Mouse (Mus musculus) CH12.LX (cell line): ENCODE measurements around the gene Clec12a.

Experiments used
- CHD2 ChIP-seq: IDR thresholded peaks from 2 replicates; pipeline ENCODE4 v1.6.1; 2011; ENCODE audit warnings: low read length, improper control_type of control experiment
- CTCF ChIP-seq, 2 experiments: IDR thresholded peaks in 1 of 2; conservative IDR thresholded peaks in 1 of 2; 2 replicates each; pipeline ENCODE4 v1.5.1; 2011 to 2012; ENCODE audit warnings: low read depth in 2 of 2, low read length in 2 of 2, improper control_type of control experiment in 1 of 2, inconsistent platforms in 1 of 2, mild to moderate bottlenecking in 1 of 2, moderate library complexity in 1 of 2
- ETS1 ChIP-seq: conservative IDR thresholded peaks from 2 replicates; pipeline ENCODE4 v1.6.1; 2012; ENCODE audit warnings: low read depth, mild to moderate bottlenecking, inconsistent platforms, low read length, improper control_type of control experiment, moderate library complexity
- MAFK ChIP-seq: IDR thresholded peaks from 2 replicates; pipeline ENCODE4 v1.6.1; 2011; ENCODE audit warnings: low read length, improper control_type of control experiment; ENCODE audit not compliant: insufficient replicate concordance
- POLR2A ChIP-seq: IDR thresholded peaks from 2 replicates; pipeline ENCODE4 v1.6.1; 2011; ENCODE audit warnings: low read depth, mild to moderate bottlenecking, improper control_type of control experiment, low read length
- SIN3A ChIP-seq: IDR thresholded peaks from 2 replicates; pipeline ENCODE4 v1.6.1; 2012; ENCODE audit warnings: low read length, improper control_type of control experiment, inconsistent platforms
- TCF12 ChIP-seq: IDR thresholded peaks from 2 replicates; pipeline ENCODE4 v1.6.1; 2014; ENCODE audit warnings: low read depth, mild to moderate bottlenecking, inconsistent platforms, low read length, improper control_type of control experiment
- ZNF384 ChIP-seq: IDR thresholded peaks from 2 replicates; pipeline ENCODE4 v1.6.1; 2012; ENCODE audit warnings: low read depth, low read length, improper control_type of control experiment, inconsistent platforms

DNA sequence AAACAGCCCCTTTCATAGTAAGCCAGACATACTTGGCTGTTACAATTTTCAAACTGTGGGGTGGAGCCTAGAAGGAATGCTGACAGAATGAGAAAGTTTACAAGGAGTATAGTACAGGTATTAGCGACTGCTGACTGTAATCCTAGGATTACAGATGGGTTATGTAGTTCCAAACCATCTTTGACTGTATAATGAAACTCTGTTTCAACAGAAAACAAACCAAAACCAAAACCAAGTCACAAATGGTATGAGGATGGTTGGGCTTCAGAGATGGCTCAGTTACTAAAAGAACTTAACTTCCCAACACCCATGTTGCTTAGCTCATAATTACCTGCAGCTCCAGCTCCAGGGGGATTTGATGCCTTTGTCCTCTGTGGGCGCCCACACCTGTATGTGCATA is 26.0 kb upstream of the Clec12a start:
- no peak for TF ChIP-seq POLR2A
- no peak for TF ChIP-seq CTCF (conservative IDR thresholded peaks at IDR 0.05 in 1 of 2, IDR thresholded peaks at IDR 0.05 in 1 of 2; ENCODE audit: low read depth in 2 of 2, low read length in 2 of 2)
- TF ChIP-seq ZNF384: no peak
- TF ChIP-seq MAFK: no peak
- no peak for TF ChIP-seq CHD2
- TF ChIP-seq ETS1: no peak; the same call in 1 of the 2 replicates
- TF ChIP-seq SIN3A: no peak
- TF ChIP-seq TCF12: 0 out of 2 replicates have a peak, but pooled peaks have one; percentile 10
